8 mouse cellular contexts compared by ENCODE assay signal in the genomic region with DNA sequence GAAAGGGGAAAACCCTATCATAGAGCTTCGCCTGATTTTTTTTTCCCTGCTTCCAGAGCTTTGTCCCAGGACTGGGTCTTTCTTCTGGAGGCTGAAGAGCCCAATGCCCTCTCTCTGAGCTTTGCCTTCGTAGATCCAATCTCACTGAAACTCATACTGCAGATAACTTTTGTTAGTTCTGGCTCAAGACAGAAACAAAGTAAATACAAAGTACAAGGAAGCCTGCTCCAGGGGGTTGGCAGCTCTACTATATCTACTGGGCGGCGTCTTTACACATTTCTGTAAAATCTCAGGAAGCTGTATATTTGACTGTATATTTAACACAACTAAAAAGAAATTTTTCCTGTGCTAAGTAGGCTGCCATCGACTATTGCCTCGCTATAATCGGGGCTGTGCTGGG. TPM values are rescaled to one million over a fixed set of nuclear protein-coding genes. Genes with fewer than 3 reads are reported as not detected.
DNase-seq lines count a peak whose midpoint lies in the region; ATAC-seq and TF ChIP-seq lines count a peak whose summit lies in the region.
"Had no signal": no experiment of that assay in that cellular context is flagged by ENCODE, and none has a peak within 500 bp of the region (broad histone marks: within the 10 kb centered on the region; RNA-seq: fewer than 3 reads in every experiment).

No protein-coding gene starts in this region.

- no peak overlapping the region for H3K27ac ChIP-seq in lung, postnatal 0 days (ENCODE audit: low read length)
- H3K27ac ChIP-seq in forebrain, postnatal 0 days (ENCODE audit: low read depth, low read length), result peak overlapping the region; percentile 31
- H3K27ac ChIP-seq in liver, embryonic 12.5 days, result no peak overlapping the region
- peak overlapping the region; percentile 85 for H3K27ac ChIP-seq in stomach, embryonic 16.5 days (ENCODE audit: low read length)

- H3K4me3 ChIP-seq in lung, postnatal 0 days (ENCODE audit: low read depth, low read length), result peak overlapping the region; percentile 51
- H3K4me3 ChIP-seq in forebrain, postnatal 0 days (ENCODE audit: low read depth, low read length), result peak overlapping the region; percentile 52
- peak overlapping the region; percentile 58; the same call in 1 of the 2 replicates for H3K4me3 ChIP-seq in liver, embryonic 12.5 days
- H3K4me3 ChIP-seq in stomach, embryonic 16.5 days (replicated peaks; ENCODE audit: low read length), result peak overlapping the region; percentile 75

- peak overlapping the region; percentile 45; the same call in 1 of the 2 replicates for H3K9ac ChIP-seq in lung, postnatal 0 days (replicated peaks; ENCODE audit: low read depth)
- H3K9ac ChIP-seq in forebrain, postnatal 0 days, result peak overlapping the region; percentile 71
- no peak overlapping the region; the same call in 1 of the 2 replicates for H3K9ac ChIP-seq in liver, embryonic 12.5 days
- peak overlapping the region; percentile 90 for H3K9ac ChIP-seq in stomach, embryonic 16.5 days (ENCODE audit: low read length)

- no peaks in the 10 kb centered on the region for H3K27me3 ChIP-seq in lung, postnatal 0 days (replicated peaks; ENCODE audit: insufficient read depth, low read length)
- no peaks in the 10 kb centered on the region for H3K27me3 ChIP-seq in forebrain, postnatal 0 days (ENCODE audit: insufficient read depth, low read length)
- peaks cover 28% of the 10 kb centered on the region for H3K27me3 ChIP-seq in liver, embryonic 12.5 days (replicated peaks)
- H3K27me3 ChIP-seq in stomach, embryonic 16.5 days (ENCODE audit: control insufficient read depth, insufficient read depth, low read length), result no peaks in the 10 kb centered on the region

- TF ChIP-seq CTCF in lung, postnatal 0 days (IDR thresholded peaks at IDR 0.05), result no peak
- TF ChIP-seq CTCF in forebrain, postnatal 0 days (IDR thresholded peaks at IDR 0.05; ENCODE audit: low read depth), result no peak

- H3K4me2 ChIP-seq in lung, postnatal 0 days (replicated peaks; ENCODE audit: low read depth, low read length), result peak overlapping the region; percentile 95
- H3K4me2 ChIP-seq in forebrain, postnatal 0 days (ENCODE audit: low read depth), result peak overlapping the region; percentile 60
- peak overlapping the region; percentile 91 for H3K4me2 ChIP-seq in liver, embryonic 12.5 days
- H3K4me2 ChIP-seq in stomach, embryonic 16.5 days (ENCODE audit: low read depth, low read length), result peak overlapping the region; percentile 95

- 7% methylated on average over 7 of the region's 7 CpGs for WGBS in lung, postnatal 0 days
- WGBS in forebrain, postnatal 0 days, result 13% methylated on average over 7 of the region's 7 CpGs
- WGBS in liver, embryonic 12.5 days (ENCODE audit: insufficient replicate concordance), result 23% methylated on average over 7 of the region's 7 CpGs
- WGBS in stomach, embryonic 16.5 days, result 17% methylated on average over 7 of the region's 7 CpGs

- H3K36me3 ChIP-seq in lung, postnatal 0 days (ENCODE audit: insufficient read depth, low read length), result no peaks in the 10 kb centered on the region
- no peaks in the 10 kb centered on the region for H3K36me3 ChIP-seq in forebrain, postnatal 0 days (ENCODE audit: insufficient read depth)
- no peaks in the 10 kb centered on the region for H3K36me3 ChIP-seq in liver, embryonic 12.5 days
- no peaks in the 10 kb centered on the region for H3K36me3 ChIP-seq in stomach, embryonic 16.5 days (ENCODE audit: control insufficient read depth, insufficient read depth, low read length)

- 0 out of 2 replicates have a peak, but pooled peaks have one; percentile 18 for ATAC-seq in lung, postnatal 0 days
- no peak for ATAC-seq in forebrain, postnatal 0 days
- ATAC-seq in liver, embryonic 12.5 days, result no peak
- ATAC-seq in stomach, embryonic 16.5 days (ENCODE audit: insufficient read depth, low FRiP score), result peak; percentile 69

- no peaks in the 10 kb centered on the region for H3K9me3 ChIP-seq in lung, postnatal 0 days (ENCODE audit: low read length)
- no peaks in the 10 kb centered on the region for H3K9me3 ChIP-seq in forebrain, postnatal 0 days (ENCODE audit: low read length)
- 0 out of 2 replicates have a peak, but pooled peaks cover 2% of the 10 kb centered on the region for H3K9me3 ChIP-seq in liver, embryonic 12.5 days (replicated peaks)
- H3K9me3 ChIP-seq in stomach, embryonic 16.5 days (replicated peaks; ENCODE audit: control insufficient read depth, low read length), result no peaks in the 10 kb centered on the region

- peaks cover 5% of the 10 kb centered on the region; the same call in 1 of the 2 replicates for H3K4me1 ChIP-seq in lung, postnatal 0 days (ENCODE audit: insufficient read depth, low read depth, low read length)
- H3K4me1 ChIP-seq in forebrain, postnatal 0 days (ENCODE audit: insufficient read depth), result 0 out of 2 replicates have a peak, but pooled peaks cover 6% of the 10 kb centered on the region
- peaks cover 12% of the 10 kb centered on the region for H3K4me1 ChIP-seq in liver, embryonic 12.5 days
- peaks cover 4% of the 10 kb centered on the region; the same call in 1 of the 2 replicates for H3K4me1 ChIP-seq in stomach, embryonic 16.5 days (ENCODE audit: control insufficient read depth, insufficient read depth, low read length)

- DNase-seq in lung, postnatal 0 days (ENCODE audit: low spot score), result peak; percentile 37
- DNase-seq in lung, postnatal 10 days, result no peak
- peak; percentile 13 for DNase-seq in forebrain, postnatal 0 days
- no peak for DNase-seq in cerebellum, postnatal 4 days (ENCODE audit: low spot score in 2 of 2)
- DNase-seq in ovary, postnatal 36 days (ENCODE audit: low spot score), result no peak

- no peak for TF ChIP-seq EP300 in lung, postnatal 0 days (IDR thresholded peaks at IDR 0.05)

RNA-seq across cellular contexts. Expression of gene Tmc7, which starts 0.7 kb away (rescaled TPM):
- 2.0 and 2.4 TPM in 2 replicates for polyA plus RNA-seq in lung, postnatal 0 days (2015; fragmentation: Nextera tagmentation; extraction: Ambion mirVana)
- 10.1 and 10.3 TPM in 2 replicates for total RNA-seq in forebrain, postnatal 0 days (2014; rRNA removed)
- 2.7 and 4.2 TPM in 2 replicates for polyA plus RNA-seq in forebrain, postnatal 0 days (2015; fragmentation: Nextera tagmentation; extraction: Ambion mirVana)
- polyA plus RNA-seq in liver, embryonic 12.5 days (2016; fragmentation: Nextera tagmentation; extraction: Ambion mirVana), result 0.46 and 0.49 TPM in 2 replicates
- polyA plus RNA-seq in stomach, embryonic 16.5 days (2015; fragmentation: Nextera tagmentation; extraction: Ambion mirVana), result 13.1 and 14.8 TPM in 2 replicates

RNA-seq across cellular contexts. Expression of gene Tmc5, which starts 13.3 kb away (rescaled TPM):
- polyA plus RNA-seq in lung, postnatal 0 days (2015; fragmentation: Nextera tagmentation; extraction: Ambion mirVana), result 0.19 and 0.20 TPM in 2 replicates
- 0.38 and 0.46 TPM in 2 replicates for total RNA-seq in forebrain, postnatal 0 days (2014; rRNA removed)
- polyA plus RNA-seq in forebrain, postnatal 0 days (2015; fragmentation: Nextera tagmentation; extraction: Ambion mirVana), result 0.05 and 0.19 TPM in 2 replicates
- not detected in 2 replicates for polyA plus RNA-seq in liver, embryonic 12.5 days (2016; fragmentation: Nextera tagmentation; extraction: Ambion mirVana)
- polyA plus RNA-seq in stomach, embryonic 16.5 days (2015; fragmentation: Nextera tagmentation; extraction: Ambion mirVana), result 2.4 and 2.6 TPM in 2 replicates
- polyA plus RNA-seq: spleen, adult 2 months had no signal

RNA-seq across cellular contexts. Expression of gene Coq7, which starts 50.7 kb away (rescaled TPM):
- polyA plus RNA-seq in lung, postnatal 0 days (2015; fragmentation: Nextera tagmentation; extraction: Ambion mirVana), result 68.5 and 88.6 TPM in 2 replicates
- 47.6 and 48.3 TPM in 2 replicates for total RNA-seq in forebrain, postnatal 0 days (2014; rRNA removed)
- 115 and 134 TPM in 2 replicates for polyA plus RNA-seq in forebrain, postnatal 0 days (2015; fragmentation: Nextera tagmentation; extraction: Ambion mirVana)
- polyA plus RNA-seq in liver, embryonic 12.5 days (2016; fragmentation: Nextera tagmentation; extraction: Ambion mirVana), result 62.9 and 64.4 TPM in 2 replicates
- polyA plus RNA-seq in stomach, embryonic 16.5 days (2015; fragmentation: Nextera tagmentation; extraction: Ambion mirVana), result 88.7 and 90.9 TPM in 2 replicates

Comparison
In these comparisons a context has a peak if more than half of its experiments do, and no peak if none do; other contexts are left out.
1. DNase-seq: peak in lung, postnatal 0 days (single experiment) and forebrain, postnatal 0 days (single experiment); none in lung, postnatal 10 days (single experiment), cerebellum, postnatal 4 days (0 of 2) and ovary, postnatal 36 days (single experiment).
2. ATAC-seq: peak in lung, postnatal 0 days (single experiment) and stomach, embryonic 16.5 days (single experiment); none in forebrain, postnatal 0 days (single experiment) and liver, embryonic 12.5 days (single experiment).
3. H3K27ac ChIP-seq: peak in forebrain, postnatal 0 days (single experiment) and stomach, embryonic 16.5 days (single experiment); none in lung, postnatal 0 days (single experiment) and liver, embryonic 12.5 days (single experiment).
4. Peak in every context shown above with its lines, with median percentiles within 50 percentile points of each other: H3K4me2 ChIP-seq and H3K4me3 ChIP-seq.